ENCODE assay signal across 8 mouse cellular contexts in the genomic region with DNA sequence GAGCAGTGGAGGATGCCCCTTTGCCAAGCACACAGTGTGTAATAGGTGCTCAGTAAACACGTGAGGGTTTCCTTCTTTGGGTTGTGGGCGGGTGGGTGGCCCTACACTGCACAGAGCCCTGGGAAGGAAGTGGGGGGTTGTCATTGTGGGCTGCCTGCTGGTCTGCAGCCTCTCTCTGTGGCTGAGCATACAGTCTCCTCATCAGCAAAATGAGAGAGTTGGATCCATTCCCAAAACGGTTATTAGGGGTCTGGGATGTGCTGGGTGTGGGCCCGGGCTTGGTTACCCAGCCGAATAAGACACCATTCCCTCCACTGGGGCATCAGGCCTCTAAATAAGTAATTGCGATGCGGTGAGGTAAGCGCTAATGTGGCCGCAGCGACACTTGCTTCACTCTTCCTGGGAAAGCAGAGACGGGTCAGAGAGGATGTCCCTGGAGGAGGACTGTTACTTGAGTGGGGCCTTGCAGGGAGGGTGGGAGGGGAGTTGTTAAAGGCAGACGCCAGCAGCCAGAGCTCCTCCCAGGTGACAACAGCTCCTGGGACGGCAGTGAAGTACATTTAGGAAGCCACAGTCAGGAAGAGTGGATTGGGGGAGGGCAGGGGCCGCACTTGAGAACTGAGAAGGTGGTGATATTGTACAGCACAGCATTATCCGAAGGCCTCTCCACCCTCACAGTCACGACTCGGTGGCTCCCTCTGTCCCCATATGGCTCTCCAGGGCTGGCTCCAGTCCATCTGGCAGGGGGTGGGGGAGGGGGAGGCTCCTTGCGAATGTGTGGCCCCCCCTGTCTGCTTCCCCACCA. TPM values are rescaled to one million over a fixed set of nuclear protein-coding genes. Genes with fewer than 3 reads are reported as not detected.
DNase-seq lines count a peak whose midpoint lies in the region; ATAC-seq and TF ChIP-seq lines count a peak whose summit lies in the region.

No protein-coding gene starts in this region.

- no peak for TF ChIP-seq CTCF in kidney, postnatal 0 days (IDR thresholded peaks at IDR 0.05; ENCODE audit: low read depth)

- no peak for TF ChIP-seq POLR2A in limb, embryonic 14.5 days (IDR thresholded peaks at IDR 0.05; ENCODE audit: borderline replicate concordance, extremely low read depth, insufficient read depth, insufficient read length)

- H3K4me1 ChIP-seq in kidney, postnatal 0 days (replicated peaks; ENCODE audit: insufficient read depth, low read length): peaks cover 48% of the 10 kb centered on the region
- peaks cover 100% of the 10 kb centered on the region for H3K4me1 ChIP-seq in forebrain, embryonic 15.5 days
- H3K4me1 ChIP-seq in limb, embryonic 14.5 days (ENCODE audit: control insufficient read depth, insufficient read depth, low read length): peaks cover 97% of the 10 kb centered on the region

- 0 out of 2 replicates have a peak overlapping the region, but pooled peaks have one; percentile 12 for H3K4me2 ChIP-seq in kidney, postnatal 0 days (ENCODE audit: low read length)
- H3K4me2 ChIP-seq in forebrain, embryonic 15.5 days (replicated peaks): peak overlapping the region; percentile 25
- peak overlapping the region; percentile 23 for H3K4me2 ChIP-seq in limb, embryonic 14.5 days (replicated peaks; ENCODE audit: low read depth, low read length, severe bottlenecking)

- peak; percentile 79 for DNase-seq in kidney, postnatal 0 days (ENCODE audit: low spot score)
- no peak for DNase-seq in kidney, postnatal 14 days
- peak; percentile 73 for DNase-seq in limb, embryonic 14.5 days (ENCODE audit: low spot score)
- DNase-seq in skeletal muscle tissue, adult 2 months (ENCODE audit: low read depth, low spot score): peak; percentile 51
- DNase-seq in layer of hippocampus, adult 8-10 months (ENCODE audit: low spot score in 2 of 2): no peak
- DNase-seq in urinary bladder, postnatal 14 days (ENCODE audit: low spot score): no peak
- no peak for DNase-seq in spleen, adult 12 weeks (ENCODE audit: low spot score)

- H3K27me3 ChIP-seq in kidney, postnatal 0 days (ENCODE audit: insufficient read depth, low read length): no peaks in the 10 kb centered on the region
- no peaks in the 10 kb centered on the region for H3K27me3 ChIP-seq in forebrain, embryonic 15.5 days
- no peaks in the 10 kb centered on the region for H3K27me3 ChIP-seq in limb, embryonic 14.5 days (ENCODE audit: control insufficient read depth, insufficient read depth, low read length)

- H3K27ac ChIP-seq in kidney, postnatal 0 days: no peak overlapping the region
- H3K27ac ChIP-seq in forebrain, embryonic 15.5 days (replicated peaks): peak overlapping the region; percentile 57
- H3K27ac ChIP-seq in limb, embryonic 14.5 days (replicated peaks; ENCODE audit: low read depth, low read length): no peak overlapping the region

- peaks cover 21% of the 10 kb centered on the region for H3K36me3 ChIP-seq in kidney, postnatal 0 days (ENCODE audit: insufficient read depth, low read length)
- no peaks in the 10 kb centered on the region for H3K36me3 ChIP-seq in forebrain, embryonic 15.5 days
- peaks cover 72% of the 10 kb centered on the region for H3K36me3 ChIP-seq in limb, embryonic 14.5 days (ENCODE audit: control insufficient read depth, insufficient read depth, low read length)

- no peaks in the 10 kb centered on the region for H3K9me3 ChIP-seq in kidney, postnatal 0 days (replicated peaks; ENCODE audit: low read length)
- H3K9me3 ChIP-seq in forebrain, embryonic 15.5 days: no peaks in the 10 kb centered on the region
- no peaks in the 10 kb centered on the region for H3K9me3 ChIP-seq in limb, embryonic 14.5 days (ENCODE audit: control insufficient read depth, low read length)

- whole genome bisulfite sequencing in kidney, postnatal 0 days: 22% methylated on average over 18 of the region's 18 CpGs
- 3% methylated on average over 18 of the region's 18 CpGs for WGBS in forebrain, embryonic 15.5 days
- 10% methylated on average over 17 of the region's 18 CpGs for WGBS in limb, embryonic 14.5 days

- no peak overlapping the region for H3K4me3 ChIP-seq in kidney, postnatal 0 days (replicated peaks; ENCODE audit: low read depth, low read length)
- H3K4me3 ChIP-seq in forebrain, embryonic 15.5 days: peak overlapping the region; percentile 7; the same call in 1 of the 2 replicates
- H3K4me3 ChIP-seq in limb, embryonic 14.5 days (replicated peaks; ENCODE audit: low read length): no peak overlapping the region

- H3K9ac ChIP-seq in kidney, postnatal 0 days (ENCODE audit: low read depth, low read length): no peak overlapping the region
- no peak overlapping the region for H3K9ac ChIP-seq in forebrain, embryonic 15.5 days (replicated peaks)
- no peak overlapping the region for H3K9ac ChIP-seq in limb, embryonic 14.5 days (ENCODE audit: low read depth, low read length, severe bottlenecking)

- ATAC-seq in kidney, postnatal 0 days (replicated peaks; ENCODE audit: low FRiP score, low read depth): 0 out of 2 replicates have a peak, but pooled peaks have one; percentile 17
- ATAC-seq in forebrain, embryonic 15.5 days (replicated peaks): peak; percentile 63
- peak; percentile 64 for ATAC-seq in limb, embryonic 14.5 days (ENCODE audit: low FRiP score, low read depth)

RNA-seq across cellular contexts. Expression of gene Tle3, which starts 8.3 kb away (rescaled TPM):
- 22.0 and 22.9 TPM in 2 replicates for polyA plus RNA-seq in kidney, postnatal 0 days (2015; fragmentation: Nextera tagmentation; extraction: Ambion mirVana)
- polyA plus RNA-seq in forebrain, embryonic 15.5 days (2015; fragmentation: Nextera tagmentation; extraction: Ambion mirVana): 39.9 and 40.9 TPM in 2 replicates
- polyA plus RNA-seq in limb, embryonic 14.5 days (2012; rRNA removed): 113 and 156 TPM in 2 replicates
- polyA plus RNA-seq in limb, embryonic 14.5 days (2014; fragmentation: Nextera tagmentation; extraction: Ambion mirVana): 45.1 and 47.3 TPM in 2 replicates
- total RNA-seq in layer of hippocampus, adult 8-10 months (2022): 10 to 100 TPM; 47.8 to 62.3 (median 56.9) TPM

Comparison
In these comparisons a context has a peak if more than half of its experiments do, and no peak if none do; other contexts are left out.
1. DNase-seq: peak in kidney, postnatal 0 days (single experiment), limb, embryonic 14.5 days (single experiment) and skeletal muscle tissue, adult 2 months (single experiment); none in kidney, postnatal 14 days (single experiment), layer of hippocampus, adult 8-10 months (0 of 2), urinary bladder, postnatal 14 days (single experiment) and spleen, adult 12 weeks (single experiment).
2. Peak in every context shown above with its lines, with median percentiles within 50 percentile points of each other: ATAC-seq and H3K4me2 ChIP-seq.